Mouse (Mus musculus) kidney, postnatal 0 days (tissue): Measurements from ENCODE around the gene Ripply3. TPM values are rescaled to one million over a fixed set of nuclear protein-coding genes. Genes with fewer than 3 reads are reported as not detected.

Experiments
- ATAC-seq: fragments of 200-750 bp; cut with Nextera tagmentation; replicated peaks from 2 replicates; pipeline ENCODE4 v1.8.0; 2017; ENCODE audit warnings: low read depth, moderate number of reproducible peaks, moderate TSS enrichment, moderate library complexity; ENCODE audit not compliant: low FRiP score
- DNase-seq: peaks from one replicate; pipeline ENCODE4 v3.0.0-alpha.2; 2016; ENCODE audit warnings: low spot score
- H3K27ac ChIP-seq: fragments of 300-500 bp; sonication (generic); 2 replicates; pipeline ENCODE4 v1.5.1; 2014; ENCODE audit warnings: mild to moderate bottlenecking
- H3K27me3 ChIP-seq: fragments of 300-500 bp; sonication (generic); 2 replicates; pipeline ENCODE4 v1.6.1; 2014; ENCODE audit warnings: low read length, mixed read lengths; ENCODE audit not compliant: insufficient read depth
- H3K36me3 ChIP-seq: fragments of 300-500 bp; sonication (generic); 2 replicates; pipeline ENCODE4 v1.6.1; 2014; ENCODE audit warnings: low read length, mixed read lengths; ENCODE audit not compliant: insufficient read depth
- H3K4me1 ChIP-seq: fragments of 300-500 bp; sonication (generic); replicated peaks from 2 replicates; pipeline ENCODE4 v1.6.1; 2014; ENCODE audit warnings: antibody characterized with exemption, low read length, mixed read lengths; ENCODE audit not compliant: insufficient read depth
- H3K4me2 ChIP-seq: fragments of 300-500 bp; sonication (generic); 2 replicates; pipeline ENCODE4 v1.6.1; 2014; ENCODE audit warnings: mild to moderate bottlenecking, low read length, moderate library complexity, mixed read lengths
- H3K4me3 ChIP-seq: fragments of 300-500 bp; sonication (generic); replicated peaks from 2 replicates; pipeline ENCODE4 v1.5.1; 2014; ENCODE audit warnings: low read depth, low read length
- H3K9ac ChIP-seq: fragments of 300-500 bp; sonication (generic); 2 replicates; pipeline ENCODE4 v1.6.1; 2014; ENCODE audit warnings: low read depth, low read length
- H3K9me3 ChIP-seq: fragments of 300-500 bp; sonication (generic); replicated peaks from 2 replicates; pipeline ENCODE4 v1.6.1; 2016; ENCODE audit warnings: low read length, inconsistent platforms, mixed read lengths
- CTCF ChIP-seq: IDR thresholded peaks from 2 replicates; pipeline ENCODE4 v1.5.1; 2016; ENCODE audit warnings: antibody characterized with exemption, low read depth, mild to moderate bottlenecking, moderate library complexity
- WGBS: fragments of 180-500 bp; shearing (Covaris S2); extraction: QIAGEN DNeasy Blood & Tissue Kit; methylation state at CpG from one replicate; pipeline ENCODE4 v1.1.7; 2014; 5-methylcytosine and 5-hydroxymethylcytosine counted together
- polyA plus RNA-seq: library from polyadenylated mRNA; unstranded; fragments of >200 nt; fragmentation: Nextera tagmentation; extraction: Ambion mirVana; gene quantifications from 2 replicates; pipeline ENCODE4 v1.2.1, GENCODE M21; 2015

The Ripply3 gene
- polyA plus RNA-seq, 1 experiment from 2014 or later, result 14.0 TPM

GRCm38 (mm10) chr16:94350287-94350677 lies 22.1 kb downstream of the Ripply3 start:
- ATAC-seq, result no peak
- H3K9ac ChIP-seq, result no peak overlapping the region
- no peak overlapping the region for H3K4me3 ChIP-seq
- no peak for TF ChIP-seq CTCF
- H3K4me1 ChIP-seq, result no peaks in the 10 kb centered on the region
- H3K27me3 ChIP-seq, result no peaks in the 10 kb centered on the region
- no peaks in the 10 kb centered on the region for H3K9me3 ChIP-seq
- 53% methylated on average over 10 of the region's 10 CpGs for WGBS
- no peak overlapping the region for H3K27ac ChIP-seq
- DNase-seq, result no peak
- H3K4me2 ChIP-seq, result no peak overlapping the region
- H3K36me3 ChIP-seq, result no peaks in the 10 kb centered on the region

DNA sequence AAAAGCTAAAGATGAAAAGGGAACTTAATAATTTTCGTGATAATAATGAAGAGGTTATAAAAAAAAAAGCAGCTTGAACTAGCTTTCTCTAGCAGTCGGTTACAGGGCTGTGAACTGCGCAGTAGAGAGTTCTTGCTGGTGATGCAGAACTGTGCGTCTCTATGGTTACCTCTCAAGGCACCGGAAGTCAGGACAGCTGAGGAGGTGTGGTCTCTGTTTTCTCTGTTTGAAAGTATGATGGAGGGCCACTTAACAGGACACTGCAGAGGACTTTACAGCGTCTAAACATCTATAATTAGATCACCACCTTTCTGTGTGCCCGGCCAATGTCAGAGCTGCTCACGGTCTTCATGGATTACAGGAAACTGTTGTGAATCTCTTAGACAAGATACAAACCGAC lies 26.2 kb downstream of the Ripply3 start:
- no peak for TF ChIP-seq CTCF
- no peak overlapping the region for H3K4me2 ChIP-seq

DNA sequence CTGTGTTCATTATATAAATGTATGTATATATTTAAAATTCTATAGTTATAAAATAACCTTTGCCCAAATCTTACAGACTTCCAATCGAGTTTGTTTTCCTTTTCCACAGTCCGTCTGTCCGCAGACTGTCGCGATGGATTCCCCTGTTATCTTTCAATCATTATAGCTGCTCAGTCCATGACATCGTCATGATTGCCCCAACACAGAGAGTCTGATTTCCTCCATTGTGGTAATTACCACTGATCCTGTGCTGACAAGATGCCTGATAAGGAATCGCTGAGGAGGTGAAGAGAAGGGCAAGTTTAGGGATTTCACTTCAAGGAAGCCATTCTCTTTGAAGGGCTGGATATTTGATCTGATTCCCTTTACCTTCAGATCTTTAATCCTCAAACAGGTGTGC lies 27.8 kb downstream of the Ripply3 start:
- no peak for DNase-seq
- Histone ChIP-seq H3K4me1 (no peaks in the 10 kb centered on the region), H3K9ac (no peak overlapping the region), H3K27me3 (no peaks in the 10 kb centered on the region), H3K9me3 (no peaks in the 10 kb centered on the region), H3K4me3 (no peak overlapping the region), H3K36me3 (no peaks in the 10 kb centered on the region), H3K27ac (no peak overlapping the region), H3K4me2 (no peak overlapping the region)
- 58% methylated on average over 7 of the region's 7 CpGs for WGBS
- no peak for ATAC-seq
- TF ChIP-seq CTCF, result no peak

More for the DNA sequence above, 26.2 kb downstream of the Ripply3 start:
- H3K27me3 ChIP-seq, result no peaks in the 10 kb centered on the region
- DNase-seq (peak; percentile 70), ATAC-seq (0 out of 2 replicates have a peak, but pooled peaks have one; percentile 46)
- H3K9ac ChIP-seq, result no peak overlapping the region
- H3K4me3 ChIP-seq, result no peak overlapping the region
- no peak overlapping the region for H3K27ac ChIP-seq
- no peaks in the 10 kb centered on the region for H3K36me3 ChIP-seq
- WGBS, result 20% methylated on average over 9 of the region's 9 CpGs
- no peaks in the 10 kb centered on the region for H3K4me1 ChIP-seq
- H3K9me3 ChIP-seq, result no peaks in the 10 kb centered on the region

DNA sequence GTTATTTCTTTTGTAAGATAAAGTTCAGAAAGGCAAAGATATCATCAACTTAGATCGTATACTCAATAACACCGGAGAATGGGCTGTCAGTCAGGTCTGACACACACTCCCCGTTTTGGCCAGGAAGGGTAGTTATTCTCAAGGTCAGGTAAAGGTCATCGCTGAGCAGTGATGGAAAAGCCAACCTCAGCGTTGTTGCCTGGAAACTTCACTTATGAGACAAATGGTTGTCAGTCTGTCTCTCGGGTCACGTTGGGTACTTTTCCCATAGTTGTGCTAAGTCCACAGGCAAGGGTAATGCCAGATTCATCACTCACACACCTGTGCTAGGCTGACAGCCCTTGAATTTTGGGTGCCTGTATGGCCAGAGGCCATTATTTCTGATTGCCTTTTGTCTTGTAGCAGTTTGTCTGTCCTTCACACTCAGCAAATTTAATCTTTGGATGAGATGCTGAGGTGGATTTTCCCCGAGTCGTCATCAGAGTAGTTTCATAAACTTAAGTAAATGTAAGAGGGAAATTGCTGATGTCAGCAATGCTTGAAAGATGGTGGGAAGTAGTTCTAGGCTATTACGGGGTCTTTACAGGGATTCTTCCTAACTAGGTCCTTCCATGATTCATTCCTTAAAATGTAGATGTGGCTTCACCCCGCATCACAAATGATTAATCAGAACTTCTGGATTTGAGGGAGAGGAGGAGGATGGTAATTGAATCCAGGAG lies 28.7 kb downstream of the Ripply3 start:
- H3K4me1 ChIP-seq, result no peaks in the 10 kb centered on the region
- no peak overlapping the region for H3K4me2 ChIP-seq
- no peak for TF ChIP-seq CTCF
- no peak overlapping the region for H3K27ac ChIP-seq
- H3K9ac ChIP-seq, result no peak overlapping the region
- DNase-seq (no peak), ATAC-seq (no peak)
- no peak overlapping the region for H3K4me3 ChIP-seq
- no peaks in the 10 kb centered on the region for H3K36me3 ChIP-seq
- 71% methylated on average over 11 of the region's 11 CpGs for WGBS
- no peaks in the 10 kb centered on the region for H3K9me3 ChIP-seq
- no peaks in the 10 kb centered on the region for H3K27me3 ChIP-seq

GRCm38 (mm10) chr16:94358091-94358490 lies 29.9 kb downstream of the Ripply3 start:
- 0 out of 2 replicates have a peak, but pooled peaks cover 6% of the 10 kb centered on the region for H3K4me1 ChIP-seq

GRCm38 (mm10) chr16:94360578-94361350 lies 32.5 kb downstream of the Ripply3 start:
- DNase-seq (no peak), ATAC-seq (no peak)
- Histone ChIP-seq H3K9me3 (no peaks in the 10 kb centered on the region), H3K4me2 (no peak overlapping the region), H3K9ac (no peak overlapping the region), H3K27ac (no peak overlapping the region), H3K27me3 (no peaks in the 10 kb centered on the region), H3K4me1 (0 out of 2 replicates have a peak, but pooled peaks cover 6% of the 10 kb centered on the region), H3K36me3 (no peaks in the 10 kb centered on the region), H3K4me3 (no peak overlapping the region)
- 83% methylated on average over 13 of the region's 13 CpGs for WGBS
- no peak for TF ChIP-seq CTCF

More at GRCm38 (mm10) chr16:94358091-94358490, 29.9 kb downstream of the Ripply3 start:
- WGBS, result 78% methylated on average over 3 of the region's 3 CpGs
- no peak for TF ChIP-seq CTCF
- Histone ChIP-seq H3K27ac (no peak overlapping the region), H3K9ac (no peak overlapping the region), H3K27me3 (no peaks in the 10 kb centered on the region), H3K4me3 (no peak overlapping the region), H3K36me3 (no peaks in the 10 kb centered on the region), H3K9me3 (no peaks in the 10 kb centered on the region), H3K4me2 (no peak overlapping the region)
- DNase-seq (no peak), ATAC-seq (no peak)
